Mouse (Mus musculus): Measurements from ENCODE around the gene H2al1m. TPM values are rescaled to one million over a fixed set of nuclear protein-coding genes. Genes with fewer than 3 reads are reported as not detected.
"Not testable (repeated sequence)": the region's sequence is repeated elsewhere in the genome, so short reads cannot be mapped to it uniquely, and the experiment has no call there.

The H2al1m gene
- total RNA-seq, 2 experiments from 2014 or later, result 0.68 TPM; not detected in 1

DNA sequence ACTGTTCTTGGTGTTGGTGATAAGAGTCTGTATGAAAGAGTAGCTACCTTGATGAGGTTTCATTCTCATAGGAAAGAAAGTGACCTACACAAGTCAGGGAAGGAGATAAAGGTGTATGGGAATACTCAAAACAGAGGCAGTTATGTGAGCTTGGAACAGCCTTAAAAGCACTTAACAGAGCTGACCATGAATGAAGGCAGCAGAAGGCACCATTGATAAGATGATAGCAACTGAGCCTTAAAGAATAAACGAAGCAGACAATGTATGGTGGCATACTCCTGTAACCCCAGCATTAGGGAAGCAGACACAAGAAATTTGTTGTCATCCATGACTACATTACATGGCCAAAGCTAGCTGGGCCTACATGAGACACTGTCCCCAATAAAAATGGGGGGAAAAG is 19.9 kb downstream of the H2al1m start:
- ATAC-seq (replicated peaks; ENCODE audit: low FRiP score, poor library complexity, severe bottlenecking), result no peak

- not testable (repeated sequence) for ATAC-seq (replicated peaks; ENCODE audit: low FRiP score, poor library complexity, severe bottlenecking)
Measured at GRCm38 (mm10) chrX:9316457-9316856, 32.9 kb downstream of the H2al1m start.

GRCm38 (mm10) chrX:9327954-9328353 is 44.4 kb downstream of the H2al1m start:
- peak; percentile 62; the same call in 1 of the 2 replicates for ATAC-seq (replicated peaks; ENCODE audit: low FRiP score, poor library complexity, severe bottlenecking)

DNA sequence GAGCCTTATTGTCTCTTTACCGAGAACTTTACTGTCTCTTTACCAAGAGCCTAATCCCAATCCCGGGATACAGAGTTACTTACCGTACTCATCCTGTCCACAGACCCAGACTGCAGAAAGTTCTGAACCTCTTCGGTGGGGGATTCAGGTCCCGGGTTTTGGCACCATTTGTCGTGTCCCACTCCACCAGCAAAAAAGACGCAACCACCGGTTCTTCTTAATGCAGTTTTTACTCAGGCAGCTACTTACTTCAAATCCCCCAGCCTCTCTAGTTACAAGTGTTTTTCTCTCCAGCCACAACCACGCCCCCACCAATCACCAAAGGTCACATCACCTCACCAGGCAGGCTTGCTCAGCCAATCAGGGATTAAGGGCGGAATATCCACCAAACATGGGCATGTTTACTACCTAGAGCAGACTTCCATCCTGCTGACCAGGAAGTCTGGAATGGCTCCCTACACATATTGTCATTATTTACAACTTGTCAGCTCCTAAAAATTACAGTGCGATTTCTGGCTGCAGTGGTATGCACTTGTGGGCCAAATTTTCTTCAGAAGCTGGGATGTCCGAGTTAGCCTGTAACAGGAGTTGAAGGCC is 48.9 kb downstream of the H2al1m start:
- peak; percentile 80 for ATAC-seq (replicated peaks; ENCODE audit: low FRiP score, poor library complexity, severe bottlenecking)

DNA sequence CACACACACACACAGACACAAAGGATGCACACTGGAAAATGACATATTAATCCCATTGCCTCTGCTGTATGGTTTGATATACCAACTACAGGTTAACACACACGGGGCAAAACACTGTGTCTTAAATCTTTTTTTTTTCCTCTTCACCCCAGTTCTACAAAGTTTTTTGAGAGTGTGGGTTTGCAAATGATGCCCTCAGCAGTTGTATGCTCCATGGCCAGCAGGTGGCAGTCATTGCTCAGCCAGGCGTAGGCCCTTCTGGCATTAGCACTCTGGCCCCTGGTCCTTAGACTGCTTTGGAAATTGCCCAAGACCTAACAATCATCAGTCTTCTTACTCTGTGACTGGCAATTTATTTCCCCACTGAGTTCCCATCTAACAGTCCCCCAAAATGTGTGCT is 49.5 kb downstream of the H2al1m start:
- peak; percentile 97 for ATAC-seq (replicated peaks; ENCODE audit: low FRiP score, poor library complexity, severe bottlenecking)

Other genes with a start within 250 kb of the H2al1m start
- not detected in 2 replicates for gene Fthl17f, start 220.7 kb upstream of the H2al1m start, total RNA-seq (2015; ENCODE audit: low replicate concordance)
- not detected in 2 replicates for gene Fthl17f, start 220.7 kb upstream of the H2al1m start, total RNA-seq (2017; ENCODE audit: low replicate concordance)
- not detected in 2 replicates for gene 4930402K13Rik, start 179.2 kb upstream of the H2al1m start, total RNA-seq (2015; ENCODE audit: low replicate concordance)
- not detected in 2 replicates for gene 4930402K13Rik, start 179.2 kb upstream of the H2al1m start, total RNA-seq (2017; ENCODE audit: low replicate concordance)
- not detected in 2 replicates for gene Lancl3, start 83.9 kb upstream of the H2al1m start, total RNA-seq (2015; ENCODE audit: low replicate concordance)
- gene Lancl3, start 83.9 kb upstream of the H2al1m start, total RNA-seq (2017; ENCODE audit: low replicate concordance), result 0.60 and 0.70 TPM in 2 replicates
- 9.4 TPM in 1 of 2 replicates, not detected in the other for gene Gm14862, start 26.9 kb upstream of the H2al1m start, total RNA-seq (2015; ENCODE audit: low replicate concordance)
- gene Gm14862, start 26.9 kb upstream of the H2al1m start, total RNA-seq (2017; ENCODE audit: low replicate concordance), result 1.4 and 5.6 TPM in 2 replicates
- gene Xk, start 11.0 kb upstream of the H2al1m start, total RNA-seq (2015; ENCODE audit: low replicate concordance), result 42.5 and 48.9 TPM in 2 replicates
- gene Xk, start 11.0 kb upstream of the H2al1m start, total RNA-seq (2017; ENCODE audit: low replicate concordance), result 35.4 and 46.2 TPM in 2 replicates
- gene H2al1k, start 66.9 kb downstream of the H2al1m start, total RNA-seq (2015; ENCODE audit: low replicate concordance), result not detected in 2 replicates
- not detected in 2 replicates for gene H2al1k, start 66.9 kb downstream of the H2al1m start, total RNA-seq (2017; ENCODE audit: low replicate concordance)
- 127 and 159 TPM in 2 replicates for gene Cybb, start 204.0 kb downstream of the H2al1m start, total RNA-seq (2015; ENCODE audit: low replicate concordance)
- 128 and 151 TPM in 2 replicates for gene Cybb, start 204.0 kb downstream of the H2al1m start, total RNA-seq (2017; ENCODE audit: low replicate concordance)

All from erythroblast, adult 5-6 weeks (primary cell).